Mouse (Mus musculus): ENCODE measurements around the gene Endod1.

DNA sequence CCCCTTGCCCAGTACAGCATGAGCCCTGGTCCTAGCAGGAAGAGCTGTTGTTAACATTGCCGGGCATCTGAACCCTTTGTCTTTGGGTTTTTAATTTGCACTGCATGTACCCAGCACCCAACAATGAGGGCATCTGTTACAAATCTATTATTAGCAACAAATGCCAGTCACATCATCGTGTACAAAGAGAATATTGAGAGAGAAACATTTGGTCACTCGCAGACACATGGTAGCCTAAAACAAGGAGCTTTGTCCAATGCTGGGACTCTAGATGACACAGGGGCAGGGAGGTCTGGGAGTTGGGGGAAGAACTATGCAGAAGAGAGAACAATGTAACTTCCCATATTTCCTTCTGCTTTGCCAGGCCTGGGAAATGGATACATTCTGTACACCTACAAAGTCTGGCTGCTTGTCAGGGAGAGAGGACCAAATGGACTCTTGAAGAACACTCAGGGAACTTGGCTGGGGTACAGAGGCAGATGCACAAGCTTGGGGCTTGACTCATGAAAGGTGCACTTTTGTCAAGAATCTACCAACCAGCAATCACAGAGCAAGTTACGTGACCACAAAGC, 7.8 kb upstream of the Endod1 start:
- TF ChIP-seq CTCF (IDR thresholded peaks at IDR 0.05; ENCODE audit: borderline replicate concordance, insufficient read depth, low read length), result no peak
- TF ChIP-seq POLR2A (IDR thresholded peaks at IDR 0.05; ENCODE audit: low read depth, low read length), result no peak
